Mouse (Mus musculus): ENCODE data around the gene Mknk2. TPM values are rescaled to one million over a fixed set of nuclear protein-coding genes. Genes with fewer than 3 reads are reported as not detected.

Mknk2 gene
- total RNA-seq, 4 experiments from 2014 or later: 36.0 to 47.0 (median 40.9) TPM

Other genes starting within 250 kb of the Mknk2 start
- 10 to 100 TPM; 27.7 to 32.6 (median 31.4) TPM for gene Tcf3, start 244.5 kb downstream of the Mknk2 start, total RNA-seq (2022)
- gene Onecut3, start 183.3 kb downstream of the Mknk2 start, total RNA-seq (2022): not detected
- gene Atp8b3, start 139.0 kb downstream of the Mknk2 start, total RNA-seq (2022): under 1 TPM in 3 of 4 experiments, not detected in 1; 0.08 to 0.21 (median 0.18) TPM
- 10 to 100 TPM; 40.7 to 46.6 (median 44.7) TPM for gene Rexo1, start 116.6 kb downstream of the Mknk2 start, total RNA-seq (2022)
- 10 to 100 TPM; 53.0 to 65.9 (median 61.2) TPM for gene Klf16, start 100.8 kb downstream of the Mknk2 start, total RNA-seq (2022)
- gene Abhd17a, start 87.8 kb downstream of the Mknk2 start, total RNA-seq (2022): 100 to 1,000 TPM; 157 to 168 (median 166) TPM
- gene Scamp4, start 75.2 kb downstream of the Mknk2 start, total RNA-seq (2022): 10 to 100 TPM; 38.8 to 46.5 (median 43.1) TPM
- 1 to 10 TPM in 3 of 4 experiments, not detected in 1; 1.3 to 4.1 (median 3.4) TPM for gene Adat3, start 75.2 kb downstream of the Mknk2 start, total RNA-seq (2022)
- gene Gm49322, start 72.1 kb downstream of the Mknk2 start, total RNA-seq (2022): 1 to 10 TPM; 1.8 to 4.2 (median 3.3) TPM
- gene Csnk1g2, start 55.3 kb downstream of the Mknk2 start, total RNA-seq (2022): 100 to 1,000 TPM; 214 to 250 (median 240) TPM
- gene Btbd2, start 21.0 kb downstream of the Mknk2 start, total RNA-seq (2022): 10 to 100 TPM; 88.6 to 97.6 (median 94.5) TPM
- gene Mob3a, start 23.9 kb upstream of the Mknk2 start, total RNA-seq (2022): 10 to 100 TPM; 12.0 to 17.6 (median 14.8) TPM
- gene Izumo4, start 24.1 kb upstream of the Mknk2 start, total RNA-seq (2022): 10 to 100 TPM; 44.2 to 67.8 (median 57.0) TPM
- 100 to 1,000 TPM; 126 to 147 (median 139) TPM for gene Ap3d1, start 64.2 kb upstream of the Mknk2 start, total RNA-seq (2022)
- gene Dot1l, start 77.1 kb upstream of the Mknk2 start, total RNA-seq (2022): 10 to 100 TPM; 39.0 to 53.1 (median 41.5) TPM
- 10 to 100 TPM; 35.5 to 53.7 (median 46.1) TPM for gene Sf3a2, start 120.1 kb upstream of the Mknk2 start, total RNA-seq (2022)
- gene Plekhj1, start 120.5 kb upstream of the Mknk2 start, total RNA-seq (2022): 10 to 100 TPM; 61.3 to 74.5 (median 66.4) TPM
- gene Amh, start 127.1 kb upstream of the Mknk2 start, total RNA-seq (2022): 1 to 10 TPM; 1.1 to 2.2 (median 1.7) TPM
- 1 to 10 TPM; 5.1 to 9.7 (median 6.2) TPM for gene Jsrp1, start 135.4 kb upstream of the Mknk2 start, total RNA-seq (2022)
- 100 to 1,000 TPM; 505 to 586 (median 560) TPM for gene Oaz1, start 148.5 kb upstream of the Mknk2 start, total RNA-seq (2022)
- 10 to 100 TPM; 46.4 to 64.4 (median 48.1) TPM for gene Lingo3, start 165.9 kb upstream of the Mknk2 start, total RNA-seq (2022)
- 10 to 100 TPM; 35.4 to 57.9 (median 48.2) TPM for gene Lsm7, start 177.1 kb upstream of the Mknk2 start, total RNA-seq (2022)
- gene Sppl2b, start 177.2 kb upstream of the Mknk2 start, total RNA-seq (2022): 10 to 100 TPM; 42.1 to 52.3 (median 46.0) TPM
- gene Tmprss9, start 193.7 kb upstream of the Mknk2 start, total RNA-seq (2022): under 1 TPM; 0.22 to 0.60 (median 0.39) TPM
- 100 to 1,000 TPM; 106 to 147 (median 124) TPM for gene Timm13, start 222.9 kb upstream of the Mknk2 start, total RNA-seq (2022)
- gene Lmnb2, start 240.1 kb upstream of the Mknk2 start, total RNA-seq (2022): 10 to 100 TPM; 17.6 to 21.2 (median 20.1) TPM

Data from left cerebral cortex, adult 8-10 months (tissue).